Mouse (Mus musculus): ENCODE measurements at regions not wholly inside any gene's neighbourhood (a gene's known extent, or its start where the extent isn't known, plus 50 kb on each side); places are given as distances from the start of the nearest gene placed in this dataset.
A peak's percentile ranks its signal among the peaks of the same experiment; 100 is the strongest.

DNA sequence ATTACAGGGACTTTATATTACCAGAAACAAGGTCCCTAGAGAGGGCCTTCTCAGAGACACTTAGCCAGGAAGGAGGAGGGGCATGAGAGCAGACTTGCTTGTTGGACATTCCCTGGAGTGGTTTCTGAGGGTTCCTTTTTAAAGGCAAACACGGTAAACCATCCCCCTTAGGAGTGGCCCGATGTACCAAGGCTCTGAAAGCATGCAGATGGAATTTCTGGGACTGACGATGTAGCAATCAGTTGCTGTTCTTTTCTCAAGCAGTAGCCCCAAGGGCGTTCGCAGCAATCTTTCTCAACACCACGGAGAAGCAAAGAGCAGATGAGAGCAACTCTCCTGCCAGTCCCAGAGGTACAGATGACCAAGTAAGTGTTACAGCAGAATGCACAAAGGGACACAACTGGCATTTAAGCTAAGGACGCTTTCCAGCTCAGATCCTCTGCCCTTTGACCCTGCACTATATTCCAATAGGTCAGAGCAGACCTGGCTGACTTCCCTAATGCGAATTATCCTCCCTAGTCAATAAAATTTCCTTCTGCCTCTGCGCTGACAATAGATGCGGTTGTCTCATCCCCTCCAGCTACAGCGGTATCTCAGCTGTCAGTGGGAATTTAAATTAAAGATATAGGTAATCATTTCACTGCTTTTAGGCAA is 295.7 kb upstream of the Slc24a5 start:
- intact Hi-C loops (cut with DNase I) = loop anchor here (5.0 kb wide), 1 partner anchor 160 kb away; no protein-coding TSS in a partner anchor
- peak; percentile 13 to 42 for DNase-seq

DNA sequence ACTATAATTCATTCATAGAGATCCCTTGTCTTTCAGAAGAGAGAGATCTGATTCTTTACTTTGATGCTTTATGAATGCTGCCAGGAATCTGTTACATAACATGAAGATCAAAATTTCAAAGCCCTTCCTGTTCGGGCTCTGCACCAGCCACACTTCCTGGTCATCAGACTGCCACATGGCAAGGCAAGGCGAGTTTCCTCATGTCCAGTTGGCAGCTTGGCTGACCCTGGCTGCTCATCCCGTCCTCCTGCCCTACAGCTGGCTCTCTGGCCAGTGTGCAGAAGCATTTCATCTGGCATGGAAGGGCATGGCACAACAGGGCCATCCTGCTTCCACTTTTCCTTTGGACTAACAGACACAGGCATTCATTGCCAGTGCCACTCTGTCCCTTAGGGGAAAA is 292.2 kb upstream of the Slc24a5 start:
- intact Hi-C loops (cut with DNase I) = loop anchor here (5.0 kb wide), 2 partner anchors 67 to 152 kb away; no protein-coding TSS in a partner anchor
- DNase-seq = peak in 1 of 2 experiments; percentile 13

DNA sequence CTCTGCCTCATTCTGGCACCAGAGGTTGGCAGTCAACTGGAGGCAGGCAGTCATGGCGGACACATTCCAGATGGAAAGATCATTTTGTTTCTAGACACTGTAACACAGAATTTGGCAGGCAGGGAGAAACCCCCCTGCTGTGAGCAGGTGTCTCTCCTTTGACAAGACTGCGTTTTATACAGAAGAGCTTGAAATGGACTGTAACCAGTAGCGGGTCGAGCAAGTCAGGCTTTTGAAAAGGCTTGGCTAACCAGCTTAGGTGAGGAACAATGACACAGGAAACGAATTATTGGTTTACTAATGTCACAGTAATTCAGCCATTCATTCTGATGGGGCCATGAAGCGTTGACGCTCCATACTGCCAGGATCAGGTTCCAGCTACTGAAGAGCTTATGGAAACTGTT is 275.3 kb upstream of the Slc24a5 start:
- no peak for DNase-seq
- intact Hi-C loops (cut with DNase I) = no loop called here

DNA sequence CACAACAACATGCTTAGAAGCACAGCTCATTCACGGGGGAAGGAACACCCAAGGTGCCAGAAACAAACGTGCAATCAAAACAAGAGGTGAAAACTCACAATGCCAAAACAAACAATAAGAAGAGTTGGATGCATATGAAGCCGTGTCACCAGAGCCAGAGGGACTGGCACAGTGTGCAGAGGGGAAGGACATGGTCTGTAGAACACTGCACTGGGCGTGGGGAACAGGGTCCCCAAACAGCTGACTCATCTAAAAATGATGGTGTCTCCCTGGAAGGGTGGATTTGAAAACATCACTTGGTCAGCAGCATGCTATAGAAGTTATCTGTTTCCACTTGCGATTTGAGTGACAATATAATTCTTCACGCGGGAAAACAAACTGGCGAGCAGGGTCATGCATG is 256.2 kb upstream of the Slc24a5 start:
- no peak for DNase-seq
- intact Hi-C loops (cut with DNase I) = no loop called here

DNA sequence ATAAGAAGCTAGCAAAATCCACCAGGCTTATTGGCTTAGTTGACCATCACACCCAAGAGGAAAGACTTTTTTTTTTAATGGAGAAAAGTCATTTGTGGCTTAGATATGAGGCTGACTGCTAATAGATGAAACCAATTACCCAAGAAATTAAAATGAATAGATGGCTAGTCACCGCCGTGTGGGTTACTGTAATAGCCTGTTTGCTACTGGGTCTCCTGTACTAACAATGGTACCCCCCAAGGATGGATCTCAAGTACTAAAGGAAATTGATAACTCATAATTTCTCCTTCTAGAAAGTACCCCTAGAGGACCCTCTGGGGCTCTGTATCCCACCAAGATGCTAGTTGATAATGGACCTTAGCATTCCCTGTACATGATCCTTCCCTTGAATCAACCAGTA is 251.1 kb upstream of the Slc24a5 start:
- intact Hi-C loops (cut with DNase I) = no loop called here
- no peak for DNase-seq

DNA sequence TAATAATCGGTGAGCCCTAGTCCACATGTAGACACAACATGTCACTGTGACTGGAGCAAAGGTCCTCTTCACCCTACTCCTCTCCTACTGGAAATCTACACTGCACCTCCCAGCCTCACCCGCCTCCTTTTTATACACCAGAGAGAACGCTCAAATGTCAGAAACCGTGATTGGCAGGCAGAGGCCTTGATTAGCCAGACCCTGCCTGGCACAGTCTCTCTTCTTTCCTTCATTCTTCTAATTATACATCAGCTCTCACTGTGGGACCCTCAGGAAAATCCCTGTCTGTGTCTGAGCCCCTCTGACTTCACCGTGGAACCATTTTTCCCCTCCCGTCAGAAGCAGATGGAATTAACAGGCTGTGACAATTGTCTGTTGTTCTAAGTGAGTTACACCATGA is 248.1 kb upstream of the Slc24a5 start:
- no peak for DNase-seq
- intact Hi-C loops (cut with DNase I) = no loop called here

DNA sequence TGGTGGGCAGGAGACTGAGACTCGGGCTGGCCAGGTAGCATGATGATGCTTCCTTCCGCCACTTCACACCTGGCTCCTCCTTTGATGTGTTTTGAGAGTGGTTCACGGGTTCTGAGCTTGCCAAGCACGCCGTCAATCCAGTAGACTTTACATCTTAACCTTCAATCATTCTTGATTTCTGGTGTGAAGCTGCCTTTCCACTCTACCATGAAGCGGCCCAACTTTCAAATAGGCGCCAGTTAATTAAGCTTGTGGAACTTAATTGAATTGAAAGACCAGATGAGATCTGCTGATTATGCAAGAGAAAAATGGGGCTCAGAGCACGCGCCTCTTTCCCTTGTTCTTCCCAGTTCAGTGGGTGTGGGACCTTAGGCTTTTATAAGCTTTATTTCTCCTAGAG is 247.1 kb upstream of the Slc24a5 start:
- intact Hi-C loops (cut with DNase I) = no loop called here
- DNase-seq = no peak

DNA sequence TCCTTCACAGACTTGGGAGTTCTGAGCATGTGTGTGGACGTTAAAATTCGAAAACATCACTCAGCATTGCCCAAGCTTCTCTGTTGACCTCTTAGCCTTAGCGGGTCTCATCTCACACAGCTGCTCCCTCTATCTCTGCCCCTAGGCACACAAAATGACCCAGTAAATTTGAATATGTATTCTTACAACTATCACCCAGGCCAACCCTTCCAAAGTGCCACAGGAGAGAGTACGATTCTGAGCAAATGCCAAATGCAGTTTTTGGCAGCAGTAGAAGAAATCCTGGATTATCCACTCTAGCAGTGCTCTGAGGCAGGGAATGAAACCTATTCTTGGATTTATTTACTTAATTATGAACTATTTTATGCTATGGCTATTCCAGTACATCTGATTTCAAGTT is 246.6 kb upstream of the Slc24a5 start:
- intact Hi-C loops (cut with DNase I) = no loop called here
- no peak for DNase-seq

DNA sequence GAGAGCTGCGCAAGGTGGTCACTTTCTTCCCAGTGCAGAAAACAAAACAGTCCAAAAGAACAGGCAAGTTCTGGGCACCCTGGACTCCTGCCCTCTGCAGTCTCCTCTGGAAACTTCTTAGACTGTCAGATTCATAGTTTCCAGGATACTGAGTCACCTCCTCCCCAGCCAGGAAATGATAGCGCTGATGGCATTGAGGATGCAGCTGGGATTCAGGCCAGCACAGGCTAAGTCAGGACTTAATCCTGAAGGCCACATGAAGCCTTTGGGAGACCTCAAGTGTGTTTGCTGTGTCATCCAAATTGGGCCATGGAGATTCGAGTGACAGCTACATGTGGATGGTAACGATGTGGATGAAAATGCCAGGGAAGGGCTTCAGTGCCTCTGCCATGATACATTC is 219.1 kb upstream of the Slc24a5 start:
- DNase-seq = peak; percentile 33 to 34
- intact Hi-C loops (cut with DNase I) = loop anchor here (2.0 to 5.0 kb wide), 3 partner anchors 147 to 292 kb away; no protein-coding TSS in a partner anchor

DNA sequence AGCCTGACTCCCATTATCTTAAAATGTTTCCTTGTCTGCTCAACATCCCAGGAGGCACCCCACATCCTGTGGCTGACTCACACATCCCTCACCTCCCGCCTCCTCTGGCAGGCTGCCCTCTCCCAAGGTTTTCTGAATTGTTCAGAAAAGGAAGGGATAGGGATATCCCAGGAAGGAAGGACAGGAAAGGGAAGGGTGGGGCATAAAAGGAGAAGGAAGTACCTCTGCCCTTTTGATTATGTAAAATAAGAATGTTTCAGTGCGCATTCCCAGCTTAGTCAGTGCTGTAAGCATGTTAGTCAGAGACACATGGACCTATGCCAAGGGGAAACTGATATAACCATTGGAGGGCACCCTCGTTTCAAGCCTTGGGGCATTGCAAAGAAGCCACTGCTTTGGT is 209.4 kb upstream of the Slc24a5 start:
- peak; percentile 82 to 84 for DNase-seq
- intact Hi-C loops (cut with DNase I) = loop anchor here (1.0 to 10.0 kb wide), 4 partner anchors 70 to 303 kb away; no protein-coding TSS in a partner anchor

DNA sequence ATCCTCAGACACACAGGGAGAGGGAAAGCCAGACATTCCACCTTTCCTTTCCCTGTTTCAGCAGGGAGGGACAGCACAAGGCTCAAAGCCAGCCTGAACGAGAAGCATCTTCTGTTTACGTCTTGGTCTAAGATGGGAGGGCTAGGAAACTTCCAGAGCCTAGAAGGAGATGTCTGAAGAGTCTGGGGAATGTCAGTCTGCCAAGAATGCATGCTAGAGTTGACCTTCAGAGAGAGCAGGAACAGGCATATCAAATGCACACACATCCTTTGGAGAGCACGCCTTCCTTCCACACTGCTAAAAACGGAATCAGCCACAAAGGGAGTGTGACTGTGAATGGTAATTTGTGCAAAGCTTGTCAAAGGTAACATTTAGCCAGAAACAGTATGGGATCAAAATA is 179.7 kb upstream of the Slc24a5 start:
- no peak for DNase-seq
- intact Hi-C loops (cut with DNase I) = no loop called here

DNA sequence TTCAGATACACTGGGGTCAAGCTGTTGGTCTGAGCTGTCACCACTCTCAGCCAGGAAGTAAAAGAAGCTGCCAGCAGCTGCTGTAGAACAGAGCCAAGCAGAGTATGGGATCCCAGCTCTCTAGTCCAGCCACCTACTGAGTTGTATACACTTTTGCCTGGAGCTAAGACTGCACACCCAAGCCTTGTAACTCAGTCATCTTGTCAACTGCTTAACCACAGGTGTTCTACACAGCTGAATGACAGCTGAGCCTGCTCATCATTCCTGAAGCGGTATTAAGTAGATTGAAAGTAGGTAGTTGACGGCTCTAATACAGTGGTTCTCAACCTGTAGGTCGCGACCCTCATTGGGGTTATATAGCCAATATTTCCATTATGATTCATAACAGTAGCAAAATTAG is 172.9 kb upstream of the Slc24a5 start:
- intact Hi-C loops (cut with DNase I) = no loop called here
- no peak for DNase-seq

DNA sequence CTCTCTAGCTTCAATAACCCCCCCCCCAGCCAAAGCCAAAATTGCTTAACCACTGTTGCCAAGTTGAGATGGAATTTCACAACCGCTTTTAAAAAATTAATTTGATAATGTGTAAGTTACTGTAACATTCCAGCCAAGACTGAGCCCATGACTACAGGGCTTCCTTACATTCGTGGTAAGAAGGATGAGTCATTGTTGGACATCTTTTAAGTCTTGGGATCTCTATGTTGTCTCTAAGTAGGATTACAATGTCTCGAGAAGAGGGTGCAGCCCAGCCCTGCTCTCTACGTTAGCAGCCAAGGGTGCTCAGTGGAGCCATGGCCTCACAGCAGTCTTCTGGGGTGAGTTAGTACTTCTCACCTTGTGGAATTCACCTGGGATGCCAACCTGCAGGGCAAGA is 164.4 kb upstream of the Slc24a5 start:
- intact Hi-C loops (cut with DNase I) = no loop called here

DNA sequence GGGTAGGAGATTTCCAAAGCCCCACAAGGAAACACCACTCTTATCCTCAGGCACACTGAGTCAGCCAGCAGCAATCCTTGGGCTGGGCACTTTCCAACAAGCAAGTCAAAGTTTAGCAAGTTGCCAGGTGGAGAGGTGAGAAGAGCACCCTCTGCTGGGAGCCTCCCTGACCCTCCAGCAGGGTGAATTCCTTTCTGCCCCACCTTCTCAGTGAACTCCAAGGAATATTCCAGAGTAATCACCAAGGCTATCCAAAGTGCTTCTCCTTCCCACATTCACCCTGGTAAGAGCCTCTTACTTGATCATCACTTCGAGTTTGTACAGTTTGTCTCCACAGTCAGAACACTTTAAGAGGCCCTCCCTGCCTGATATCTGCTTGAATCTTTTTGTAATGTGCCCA is 162.8 kb upstream of the Slc24a5 start:
- peak in 1 of 2 experiments; percentile 12 for DNase-seq
- intact Hi-C loops (cut with DNase I) = no loop called here

More for the DNA sequence above, 164.4 kb upstream of the Slc24a5 start:
- DNase-seq = no peak

DNA sequence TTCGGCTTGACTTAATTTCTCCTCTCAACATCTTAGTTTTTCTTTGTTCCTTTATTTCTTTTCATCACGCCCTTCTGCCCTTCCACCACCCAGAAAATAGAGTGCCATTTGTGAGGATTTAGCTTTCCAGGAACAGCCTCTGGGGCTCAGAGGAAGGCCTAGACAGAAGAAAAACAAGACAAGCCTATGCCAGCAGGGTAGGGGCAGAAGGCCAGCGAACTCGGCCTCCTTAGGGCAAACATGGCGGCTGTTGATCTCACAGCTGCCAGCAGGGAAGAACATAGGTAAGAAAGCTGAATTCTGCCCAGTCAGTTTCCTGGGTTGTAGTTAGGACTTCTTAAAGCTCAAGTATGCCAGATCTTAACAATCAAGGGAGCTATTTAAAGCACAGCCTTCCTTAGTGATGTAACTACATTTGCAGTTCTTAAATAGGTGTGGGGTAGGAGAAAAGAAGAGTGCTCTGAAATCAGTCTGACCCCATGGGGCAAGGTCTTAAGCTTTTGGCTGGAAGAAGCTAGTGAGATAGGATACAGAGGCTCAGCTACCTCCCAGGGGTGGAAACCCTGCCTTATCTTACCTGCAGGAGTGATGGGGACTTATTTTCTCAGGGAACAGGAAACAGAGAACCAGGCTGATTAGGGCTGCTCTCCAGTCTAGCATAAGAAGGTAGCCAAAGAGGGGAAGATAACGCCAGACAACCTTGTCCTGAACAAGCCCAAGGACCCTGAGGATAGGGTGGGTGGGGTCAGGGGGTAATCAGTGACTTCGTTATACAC is 148.8 kb upstream of the Slc24a5 start:
- intact Hi-C loops (cut with DNase I) = no loop called here

DNA sequence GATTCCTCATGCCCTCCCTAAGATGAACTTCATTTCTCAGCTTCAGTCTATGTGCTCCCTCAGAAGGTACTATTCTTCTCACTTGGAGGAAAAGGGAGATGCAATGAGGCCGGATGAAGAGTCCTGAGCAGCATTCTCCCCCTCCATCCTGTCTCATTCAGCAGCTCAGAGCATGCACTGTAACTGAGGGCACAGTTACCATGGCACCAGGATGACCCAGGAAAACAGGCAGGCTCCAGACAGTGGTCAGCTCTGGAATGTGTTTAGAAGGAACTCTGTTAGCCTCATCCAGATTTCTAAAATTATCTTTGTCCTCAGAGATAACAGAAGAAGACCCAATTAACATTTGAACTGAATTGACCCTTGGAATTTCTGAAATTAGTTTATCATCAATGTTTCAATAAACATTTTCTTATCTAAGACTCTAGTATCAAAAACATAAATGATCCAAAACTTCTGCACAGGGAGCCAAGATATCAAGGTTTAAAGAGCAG is 148.1 kb upstream of the Slc24a5 start:
- intact Hi-C loops (cut with DNase I) = loop anchor here (5.0 kb wide), 1 partner anchor 368 kb away; no protein-coding TSS in a partner anchor
- no peak for DNase-seq

More for the DNA sequence above, 148.8 kb upstream of the Slc24a5 start:
- DNase-seq = no peak

DNA sequence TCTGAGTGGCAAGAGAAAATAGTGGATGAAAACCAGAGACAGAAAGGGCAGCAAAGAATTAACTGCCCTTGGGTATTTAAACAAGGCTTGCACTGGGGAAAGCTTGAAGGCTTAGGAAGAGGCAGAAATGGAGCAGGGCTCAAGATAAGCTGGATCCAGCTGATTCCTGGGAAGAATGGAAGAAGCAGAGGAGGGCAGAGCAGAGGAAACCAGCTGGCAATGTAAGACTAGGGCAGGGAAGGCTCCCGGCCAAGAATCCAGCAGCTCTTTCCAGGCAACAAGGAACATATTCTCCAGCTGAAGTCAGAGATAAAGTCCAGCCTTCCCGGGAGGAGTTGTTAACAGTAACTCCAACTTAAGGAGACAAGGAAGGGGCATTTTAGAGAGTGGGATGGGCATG is 147.7 kb upstream of the Slc24a5 start:
- intact Hi-C loops (cut with DNase I) = loop anchor here (5.0 kb wide), 1 partner anchor 368 kb away; no protein-coding TSS in a partner anchor
- peak; percentile 51 to 54 for DNase-seq

DNA sequence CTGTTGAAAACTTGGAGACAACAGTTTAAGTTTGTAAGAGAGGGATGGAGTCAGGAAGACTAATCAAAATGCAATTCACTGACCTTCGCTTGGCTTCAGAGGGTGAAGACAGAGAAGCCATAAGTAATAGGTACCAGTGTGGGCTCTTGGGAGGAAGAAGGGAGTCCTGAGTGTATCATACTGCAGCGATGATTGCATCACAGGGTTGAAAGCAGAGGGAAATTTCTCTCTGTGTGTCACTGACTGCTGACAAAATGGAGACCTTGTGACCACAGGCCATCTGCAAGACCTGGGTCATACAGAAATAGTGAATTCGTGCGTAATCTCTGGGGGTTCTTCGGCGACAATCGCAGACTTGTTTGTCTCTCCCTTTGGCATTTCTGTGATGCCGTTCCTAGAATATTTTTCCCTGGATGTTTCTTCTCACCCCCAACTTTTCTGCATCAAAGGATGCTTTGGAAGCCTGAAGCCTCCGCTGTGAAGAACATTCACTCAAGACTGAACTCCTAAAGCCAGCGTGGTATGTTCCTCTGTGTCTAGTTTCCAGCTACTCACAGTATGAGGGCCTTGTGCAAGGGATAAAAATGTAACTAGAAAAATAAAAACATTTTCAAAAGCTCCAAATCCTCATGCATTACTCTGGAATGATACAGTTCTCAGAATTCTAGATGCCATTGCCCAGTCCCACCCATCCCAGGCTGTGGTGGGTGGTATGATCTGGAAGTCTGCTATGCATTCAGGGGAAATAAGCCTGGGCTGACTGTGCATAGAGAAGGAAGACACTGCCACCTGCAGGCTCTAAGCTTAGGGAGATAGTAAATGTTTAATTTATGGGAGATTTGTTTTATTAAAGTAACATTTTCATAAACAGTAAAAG is 139.8 kb upstream of the Slc24a5 start:
- DNase-seq = peak; percentile 65 to 75
- intact Hi-C loops (cut with DNase I) = loop anchor here (1.0 to 5.0 kb wide), 7 partner anchors 69 to 827 kb away; no protein-coding TSS in a partner anchor

DNA sequence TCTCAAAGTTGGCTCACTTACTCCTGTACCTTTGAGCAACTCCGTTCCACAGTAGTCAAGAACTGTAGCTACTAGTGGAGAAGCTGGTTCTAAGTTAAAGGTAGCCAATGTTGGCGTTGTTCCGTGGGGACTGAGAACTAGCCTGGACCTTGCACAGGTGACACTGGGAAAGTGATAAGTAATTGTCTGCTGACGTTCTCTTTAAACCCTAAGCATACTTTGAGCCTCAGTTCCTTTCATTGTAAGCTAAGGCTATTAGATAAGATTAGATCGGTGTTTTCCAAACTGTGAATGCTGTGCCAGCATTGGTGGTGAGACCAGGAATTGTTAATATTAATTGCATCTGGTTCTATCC is 139.2 kb upstream of the Slc24a5 start:
- intact Hi-C loops (cut with DNase I) = loop anchor here (1.0 to 5.0 kb wide), 7 partner anchors 70 to 827 kb away; no protein-coding TSS in a partner anchor
- no peak for DNase-seq

DNA sequence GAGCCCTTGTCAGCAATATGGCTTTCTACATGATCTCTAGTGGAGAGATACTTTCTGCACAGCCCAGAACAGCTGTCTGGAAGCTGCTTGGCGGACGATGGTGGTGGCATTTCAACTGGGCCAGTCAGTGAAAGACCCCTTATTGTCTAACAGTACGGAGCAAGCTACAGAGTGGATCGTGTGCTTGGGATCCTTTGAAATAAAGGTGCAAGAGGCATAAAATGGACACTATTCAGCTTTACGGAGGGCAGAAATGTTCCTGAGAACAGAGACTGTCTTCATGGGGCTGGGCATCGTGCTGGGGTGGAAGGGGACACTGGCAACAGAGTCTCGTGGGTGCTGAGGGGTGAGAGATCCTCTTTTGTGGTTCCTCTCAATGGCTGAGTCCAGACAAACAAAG is 137.2 kb upstream of the Slc24a5 start:
- intact Hi-C loops (cut with DNase I) = no loop called here
- no peak for DNase-seq

DNA sequence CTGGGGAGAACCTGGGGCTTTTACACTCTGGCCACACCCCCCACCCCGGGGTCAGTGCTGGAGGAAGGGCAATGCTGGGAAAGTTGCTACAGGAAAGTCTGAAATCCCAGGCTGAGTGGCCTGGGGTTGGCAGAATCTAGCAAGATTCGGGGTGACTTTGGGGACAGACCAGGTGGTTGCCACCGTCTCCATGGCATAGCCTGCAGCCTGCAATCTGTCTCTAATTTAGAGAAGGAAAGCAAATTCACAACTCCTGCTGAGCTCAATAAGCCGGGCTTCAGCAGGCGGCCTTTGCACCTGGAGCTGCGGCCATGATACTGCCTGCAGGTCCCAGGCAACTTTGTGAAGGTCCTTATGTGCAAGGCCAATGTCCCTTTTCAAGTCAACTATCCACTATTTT is 135.4 kb upstream of the Slc24a5 start:
- no peak for DNase-seq
- intact Hi-C loops (cut with DNase I) = no loop called here
